Mouse (Mus musculus): ENCODE data around the gene Trim23. TPM values are rescaled to one million over a fixed set of nuclear protein-coding genes. Genes with fewer than 3 reads are reported as not detected.

The Trim23 gene
- 26.0 and 32.1 TPM in 2 replicates for polyA plus RNA-seq (2021; fragmentation: Nextera tagmentation)
- long read RNA-seq, experiment 1, full-length matches to known transcripts, result 34 of 60 reads
- long read RNA-seq, experiment 1, partial matches to known transcripts, result 24 of 60 reads
- long read RNA-seq, experiment 1, other reads (novel, unspliced or antisense), result 2 of 60 reads
- long read RNA-seq, experiment 2, transcript Trim23-201 (11 exons, 3,416 nt), result major isoform, 217 of 253 reads
- long read RNA-seq, experiment 2, partial matches to known transcripts, result 25 of 253 reads
- long read RNA-seq, experiment 2, other reads (novel, unspliced or antisense), result 10 of 253 reads

GRCm38 (mm10) chr13:104178650-104179121 is at the start of gene Trim23:
Gene Trim23 (plus strand): TSS chr13:104178797.

GRCm38 (mm10) chr13:104177796-104178649 is 574 bp upstream of the Trim23 start, which contains the start of gene Trappc13:
Gene Trappc13 (minus strand): TSS chr13:104178469.

GRCm38 (mm10) chr13:104228384-104229066 is 49.9 kb downstream of the Trim23 start, which contains the start of the genes Cenpk and Ppwd1:
Gene Cenpk (plus strand): TSS chr13:104228611.
Gene Ppwd1 (minus strand): TSS chr13:104228843.

Other genes starting within 250 kb of the Trim23 start
- 8.6 and 10.8 TPM in 2 replicates for gene Nln, start 69.2 kb upstream of the Trim23 start, polyA plus RNA-seq (2021; fragmentation: Nextera tagmentation)
- 40.0 and 42.3 TPM in 2 replicates for gene Sgtb, start 69.1 kb upstream of the Trim23 start, polyA plus RNA-seq (2021; fragmentation: Nextera tagmentation)
- 28.0 and 29.4 TPM in 2 replicates for gene Trappc13, start 328 bp upstream of the Trim23 start, polyA plus RNA-seq (2021; fragmentation: Nextera tagmentation)
- 2.1 and 3.3 TPM in 2 replicates for gene Cenpk, start 49.8 kb downstream of the Trim23 start, polyA plus RNA-seq (2021; fragmentation: Nextera tagmentation)
- gene Ppwd1, start 50.0 kb downstream of the Trim23 start, polyA plus RNA-seq (2021; fragmentation: Nextera tagmentation), result 3.4 and 4.8 TPM in 2 replicates
- 0.09 and 0.15 TPM in 2 replicates for gene Adamts6, start 109.0 kb downstream of the Trim23 start, polyA plus RNA-seq (2021; fragmentation: Nextera tagmentation)

Measured in layer of hippocampus, adult 6 months (tissue).